Mouse (Mus musculus) T-helper 2 cell (primary cell): ENCODE measurements at regions not wholly inside any gene's neighbourhood (a gene's known extent, or its start where the extent isn't known, plus 50 kb on each side); places are given as distances from the start of the nearest gene placed in this dataset.

Source experiments
- in situ Hi-C: fragments of 300-600 bp; cut with MboI, MseI; formaldehyde crosslinking; loops from one replicate; pipeline ENCODE4 v1.15.1; 2025; ENCODE audit warnings: high pct_unique_total_duplicates

DNA sequence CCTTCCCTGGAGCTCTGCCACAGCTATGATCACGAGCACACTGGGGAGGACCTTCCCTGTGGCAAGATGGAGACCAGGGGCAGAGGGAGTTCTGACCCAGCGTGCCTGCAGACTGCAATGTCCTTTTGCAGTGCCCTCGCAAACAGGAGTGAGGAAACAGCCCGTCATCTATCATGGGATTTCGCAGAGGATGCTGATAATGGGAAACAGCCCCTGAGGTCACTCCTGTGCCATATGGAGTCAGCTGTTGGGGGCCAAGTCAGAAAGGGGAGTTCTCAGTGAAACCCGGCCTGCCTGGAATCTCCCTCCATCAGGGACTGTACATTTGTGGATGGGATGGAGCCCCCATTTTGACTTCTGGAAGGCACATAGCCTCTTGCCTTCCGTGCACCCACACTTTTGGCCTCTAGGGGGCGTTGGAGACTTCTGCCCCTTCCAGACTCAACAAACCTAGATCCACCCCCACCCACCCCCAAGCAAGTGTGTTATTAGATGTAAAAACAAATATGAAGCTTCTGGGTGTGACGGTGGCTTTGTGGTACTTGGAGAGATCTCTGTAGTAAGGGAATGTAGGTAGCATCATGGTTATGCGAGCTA is 98.1 kb downstream of the Kdr start:
- in situ Hi-C loops, result loop anchor here (10.0 kb wide), 1 partner anchor 235 kb away; no protein-coding TSS in a partner anchor

DNA sequence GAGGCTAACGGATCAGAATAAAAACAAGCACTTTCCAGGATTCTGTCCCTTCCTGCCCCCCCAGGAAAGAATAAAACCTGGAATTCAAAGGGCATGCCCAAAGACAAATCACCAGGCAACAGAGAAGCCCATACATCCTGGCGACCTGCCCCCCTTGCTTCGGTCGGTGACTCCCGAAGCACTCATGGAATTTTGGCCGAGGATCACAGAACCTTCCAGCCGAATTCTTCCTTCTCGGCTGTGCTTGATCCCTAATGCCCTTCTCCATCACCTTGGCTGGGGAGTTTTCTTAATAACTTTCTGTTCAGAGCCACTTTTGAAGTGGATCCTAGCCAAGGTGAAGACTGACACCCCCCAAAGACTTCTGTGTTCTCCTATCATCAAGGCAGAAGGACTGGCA is 99.9 kb downstream of the Kdr start:
- in situ Hi-C loops, result no loop called here

DNA sequence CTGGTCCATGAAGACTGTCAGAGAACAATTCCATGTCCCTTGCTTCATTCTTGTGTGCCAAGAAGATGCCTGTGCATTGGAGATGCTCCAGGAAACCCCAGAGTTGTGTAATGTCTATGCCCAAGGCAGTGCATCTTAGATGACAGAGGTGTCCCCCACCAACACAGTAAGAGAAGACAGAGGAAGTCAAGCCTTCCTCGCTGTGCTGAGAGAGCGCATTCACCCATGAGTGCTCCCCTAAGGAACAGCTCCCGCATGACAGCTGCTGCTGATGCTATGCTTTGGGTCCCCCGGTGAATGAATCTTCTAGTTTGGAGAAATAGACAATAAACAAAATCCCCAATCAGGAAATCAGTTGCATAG is 100.7 kb downstream of the Kdr start:
- in situ Hi-C loops, result no loop called here

DNA sequence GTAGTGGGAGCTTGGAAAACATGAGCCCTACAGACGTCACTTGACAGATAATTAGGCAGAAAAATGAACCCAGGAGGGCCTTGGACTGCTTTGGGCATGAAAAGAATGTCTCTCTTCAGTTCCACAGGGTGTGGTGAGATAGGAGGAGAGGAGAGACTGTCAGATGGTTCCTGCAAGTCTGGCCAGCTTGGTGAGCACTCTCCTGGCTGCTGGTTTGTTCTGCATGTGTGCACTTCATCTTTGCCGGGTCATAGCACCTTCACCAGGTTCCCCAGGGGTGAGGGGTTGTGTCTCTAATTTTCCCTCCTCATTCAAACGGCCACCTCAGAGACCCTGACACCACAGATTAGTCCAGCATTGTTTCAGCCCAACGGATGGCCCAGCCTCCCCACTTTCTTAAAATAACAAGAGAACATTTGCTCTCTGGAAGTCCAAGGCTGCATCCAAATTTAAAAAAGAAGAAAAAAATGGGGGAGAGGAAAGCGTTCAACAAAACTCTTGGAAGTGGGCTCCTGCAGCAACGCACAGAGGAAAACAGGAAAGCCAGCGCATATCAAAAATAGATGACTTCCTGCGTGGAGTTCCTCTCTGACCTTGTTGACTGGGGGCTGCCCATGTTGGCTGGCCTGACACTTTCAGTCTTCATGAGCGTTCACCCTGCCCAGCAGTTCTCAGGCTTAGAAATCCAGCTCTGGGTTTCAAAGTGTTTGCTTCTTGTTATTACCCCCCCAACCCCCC is 101.2 kb downstream of the Kdr start:
- in situ Hi-C loops, result no loop called here

DNA sequence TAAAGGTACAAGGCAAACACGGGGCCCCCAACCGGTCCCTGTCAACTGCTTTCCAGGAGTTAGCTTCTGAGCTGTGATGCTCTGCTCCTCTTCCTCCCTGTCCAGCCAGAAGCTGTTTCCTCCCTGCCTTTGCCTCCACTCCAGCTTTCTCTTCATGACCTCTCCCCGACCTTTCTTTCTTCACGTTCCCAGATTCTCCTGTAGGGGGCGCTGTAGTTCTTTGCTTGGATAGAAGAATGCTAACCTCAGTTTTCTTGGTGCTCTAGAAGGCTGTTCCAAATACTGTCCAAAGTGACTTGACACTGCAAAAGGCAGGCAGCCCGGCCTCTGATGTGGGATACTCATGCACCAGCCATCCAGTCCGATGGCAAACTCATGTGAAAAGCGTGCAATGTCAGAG is 107.1 kb downstream of the Kdr start:
- in situ Hi-C loops, result no loop called here

DNA sequence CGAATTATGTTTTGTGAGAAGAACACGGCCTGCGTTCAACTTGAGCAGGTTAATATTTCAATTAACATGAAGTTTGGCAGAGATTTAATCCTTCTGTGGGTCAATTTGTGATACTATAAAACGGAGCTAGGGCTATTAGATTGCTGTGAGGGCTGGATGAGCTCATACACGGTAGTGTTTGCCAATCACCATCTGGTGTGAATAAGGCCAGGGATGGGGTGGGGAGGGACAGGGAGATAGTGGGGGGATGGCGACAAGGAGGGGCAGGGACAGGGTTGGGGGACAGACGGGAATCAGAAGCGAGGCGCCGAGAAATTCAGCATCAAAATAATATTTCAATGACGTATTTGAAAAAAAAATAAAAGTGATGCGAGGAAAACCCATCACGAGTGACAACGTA is 107.6 kb downstream of the Kdr start:
- in situ Hi-C loops, result no loop called here

DNA sequence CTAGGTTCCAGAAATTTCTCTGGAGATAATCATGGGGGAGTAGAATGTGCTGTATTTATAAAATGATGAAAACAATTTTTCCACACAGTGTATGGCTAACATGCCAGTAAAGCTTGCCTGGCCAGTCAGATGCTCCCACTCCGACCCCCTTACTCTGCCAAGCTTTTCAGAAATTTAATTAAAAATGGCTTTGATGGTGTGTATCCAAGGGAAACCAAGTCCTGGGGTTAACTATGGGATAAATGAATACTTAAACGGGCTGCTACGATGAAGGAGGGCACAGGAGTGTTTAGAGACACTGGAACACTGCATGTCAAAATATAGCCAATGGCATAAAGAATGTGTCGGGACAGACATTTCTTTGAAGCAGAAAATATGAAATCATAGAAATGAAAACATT is 108.7 kb downstream of the Kdr start:
- in situ Hi-C loops, result no loop called here

DNA sequence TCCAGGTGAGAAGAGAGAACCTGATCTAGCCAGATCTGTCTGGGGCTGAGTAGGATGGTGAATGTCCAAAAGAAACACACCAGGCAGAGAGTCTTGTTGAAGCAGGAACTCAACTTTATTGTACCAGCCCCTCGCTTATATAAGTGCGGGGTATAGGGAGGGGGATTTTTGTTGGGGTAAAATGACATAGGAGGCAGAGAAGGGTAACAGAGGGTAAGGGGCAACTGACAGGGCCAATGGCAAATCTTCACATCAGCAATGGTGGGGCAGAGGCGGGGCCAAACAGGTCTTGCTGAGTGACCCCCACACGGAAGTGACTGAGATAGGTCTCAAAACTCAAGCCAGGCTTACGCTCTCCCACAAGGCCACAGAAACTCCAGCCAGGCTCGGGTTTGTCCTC is 113.2 kb downstream of the Kdr start:
- in situ Hi-C loops, result no loop called here

DNA sequence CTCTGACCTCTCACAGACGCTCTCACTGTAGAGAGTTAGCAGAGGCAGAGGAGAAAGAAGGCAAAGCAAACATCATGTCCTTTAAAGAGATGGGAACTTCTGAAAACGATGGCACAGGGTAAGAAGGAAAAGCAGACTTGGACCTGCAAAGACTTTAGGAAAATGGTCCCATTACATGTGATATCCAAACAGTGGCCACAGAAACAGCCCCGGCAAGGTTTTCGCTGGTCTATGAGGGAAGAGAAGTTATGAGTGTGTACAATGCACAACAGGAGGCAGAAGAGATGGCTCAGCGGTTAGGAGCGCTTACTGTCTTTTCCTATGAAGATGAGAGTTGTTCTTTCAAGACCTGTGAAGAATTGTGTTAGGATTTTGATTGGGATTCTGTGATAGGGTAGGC is 114.9 kb downstream of the Kdr start:
- in situ Hi-C loops, result no loop called here

DNA sequence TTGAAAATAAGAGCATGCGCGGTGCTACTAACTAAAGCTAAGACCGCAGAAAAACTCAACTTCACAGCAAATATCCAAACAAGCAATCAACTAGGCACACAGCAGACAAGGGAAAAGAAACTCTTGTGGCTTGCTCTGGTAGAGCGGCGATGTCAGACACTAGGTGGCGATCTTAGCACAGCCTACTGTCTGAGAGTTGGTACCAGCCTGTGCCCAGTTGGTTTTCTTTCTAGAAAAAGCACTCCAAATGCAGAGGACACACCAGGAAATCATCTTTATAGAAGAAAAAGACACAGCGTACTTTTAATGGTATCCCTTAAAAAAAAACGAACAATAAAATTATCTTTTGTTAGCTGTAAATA is 115.6 kb downstream of the Kdr start:
- in situ Hi-C loops, result no loop called here

DNA sequence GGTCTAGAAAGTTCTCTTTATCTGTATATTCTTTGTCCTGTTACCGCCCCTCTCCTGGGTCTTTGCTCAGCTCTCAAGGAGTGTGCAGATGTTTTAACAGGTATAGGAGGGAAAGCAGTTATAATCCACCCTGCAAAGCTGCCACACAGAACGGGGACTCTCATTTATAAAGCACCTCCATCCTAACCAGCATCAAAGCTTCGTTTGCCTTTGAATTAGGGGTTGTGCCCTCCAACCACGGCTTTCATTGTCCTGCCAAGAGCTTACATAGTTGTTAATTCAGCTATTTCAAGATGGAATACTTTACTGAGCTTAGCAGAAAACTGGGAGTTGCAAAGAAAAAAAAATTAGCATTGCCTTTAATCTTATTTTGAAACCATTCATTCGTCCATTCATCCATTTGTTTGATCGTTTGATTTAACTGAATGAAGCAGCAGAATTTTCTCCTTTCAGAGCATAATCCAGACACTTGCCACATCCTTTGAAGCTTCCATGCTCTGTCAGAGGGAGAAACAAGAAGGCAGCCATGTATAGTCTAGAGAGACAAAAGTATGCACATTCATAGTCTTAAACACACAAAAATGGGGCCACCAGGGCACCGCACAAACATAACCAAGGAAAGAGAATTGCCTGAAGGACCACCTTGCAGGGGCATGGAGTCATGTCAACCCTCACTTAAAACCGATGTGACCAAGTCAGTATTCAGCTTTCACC is 116.2 kb downstream of the Kdr start:
- in situ Hi-C loops, result no loop called here

DNA sequence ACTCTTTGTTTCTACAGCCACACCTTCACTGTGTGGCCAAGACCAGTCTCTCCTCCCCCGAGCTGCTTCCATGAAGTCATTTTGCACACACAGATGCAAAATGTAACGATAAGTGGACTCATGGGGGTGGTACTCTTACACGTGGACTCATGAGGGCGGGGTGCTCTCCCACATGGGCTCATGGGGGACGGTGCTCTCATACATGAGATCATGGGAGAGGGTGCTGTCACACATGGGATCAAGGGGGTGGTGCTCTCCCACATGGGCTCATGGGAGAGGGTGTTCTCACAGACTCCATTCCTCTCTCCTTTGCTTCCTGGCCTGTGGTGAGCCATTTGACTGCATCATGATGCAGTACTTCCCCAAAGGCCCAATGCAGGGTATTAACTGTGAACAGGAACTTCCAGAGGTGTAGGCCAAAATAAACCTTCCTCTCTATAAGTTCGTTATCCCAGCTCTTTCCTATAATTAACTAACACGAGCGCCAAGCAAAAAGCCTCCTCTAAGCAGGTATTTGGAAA is 118.9 kb downstream of the Kdr start:
- in situ Hi-C loops, result loop anchor here (10.0 kb wide), 1 partner anchor 565 kb away; no protein-coding TSS in a partner anchor

DNA sequence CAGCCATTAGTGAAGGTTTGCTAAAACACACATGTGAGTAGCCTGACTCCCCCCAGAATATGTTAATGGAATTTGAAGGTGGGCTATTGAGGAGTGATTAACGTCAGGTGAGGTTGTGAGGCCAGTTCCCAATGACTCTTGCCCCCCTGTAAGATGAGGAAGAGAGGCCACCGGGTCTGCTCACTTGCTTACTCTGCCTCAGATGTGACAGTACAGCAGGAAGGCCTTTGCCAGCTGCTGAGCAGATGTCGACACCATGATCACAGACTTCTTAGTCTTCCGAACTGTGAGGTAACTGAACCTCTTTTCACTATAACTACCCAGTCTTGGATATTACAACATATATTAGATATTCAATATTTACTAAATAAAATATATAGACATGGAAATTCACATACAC is 127.4 kb downstream of the Kdr start:
- in situ Hi-C loops, result loop anchor here (10.0 kb wide), 1 partner anchor 556 kb away; no protein-coding TSS in a partner anchor

DNA sequence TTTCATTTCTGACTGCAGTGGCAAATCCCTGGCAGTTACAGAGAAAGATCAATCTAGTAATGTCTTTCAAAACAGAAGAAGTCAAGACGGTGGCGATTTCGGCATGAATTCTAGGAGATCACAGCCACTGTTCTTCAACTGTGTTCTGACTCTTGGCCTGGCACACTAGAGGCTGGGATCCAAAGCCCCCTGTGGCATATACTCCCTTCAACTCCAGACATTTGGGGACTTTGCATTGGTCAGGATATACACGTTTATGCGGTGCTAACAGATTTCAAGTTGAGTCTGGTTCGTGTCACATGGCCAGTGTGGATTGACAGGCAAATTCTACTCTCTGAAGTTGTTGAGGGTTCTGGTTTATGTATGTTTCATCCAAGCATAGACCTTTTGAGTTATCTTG is 130.3 kb downstream of the Kdr start:
- in situ Hi-C loops, result no loop called here

DNA sequence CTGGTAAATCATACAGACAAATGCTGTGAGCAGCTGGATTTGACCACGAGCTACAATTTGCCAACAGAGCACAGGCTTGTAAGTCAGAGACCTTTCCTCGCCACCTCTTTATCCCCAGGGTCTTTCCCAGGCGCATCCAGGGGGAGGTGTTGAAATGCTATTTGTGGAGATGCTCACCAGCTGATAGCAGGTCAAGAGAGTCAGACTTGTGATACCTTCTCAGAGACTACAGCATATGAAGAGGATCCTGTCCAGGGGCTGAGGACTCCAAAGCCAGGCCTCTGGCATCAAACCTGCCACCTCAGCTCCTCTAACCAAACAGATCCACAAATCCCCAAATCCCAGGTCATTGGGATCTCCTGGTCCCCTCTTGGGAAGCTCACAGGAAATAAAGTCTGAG is 130.9 kb downstream of the Kdr start:
- in situ Hi-C loops, result no loop called here

DNA sequence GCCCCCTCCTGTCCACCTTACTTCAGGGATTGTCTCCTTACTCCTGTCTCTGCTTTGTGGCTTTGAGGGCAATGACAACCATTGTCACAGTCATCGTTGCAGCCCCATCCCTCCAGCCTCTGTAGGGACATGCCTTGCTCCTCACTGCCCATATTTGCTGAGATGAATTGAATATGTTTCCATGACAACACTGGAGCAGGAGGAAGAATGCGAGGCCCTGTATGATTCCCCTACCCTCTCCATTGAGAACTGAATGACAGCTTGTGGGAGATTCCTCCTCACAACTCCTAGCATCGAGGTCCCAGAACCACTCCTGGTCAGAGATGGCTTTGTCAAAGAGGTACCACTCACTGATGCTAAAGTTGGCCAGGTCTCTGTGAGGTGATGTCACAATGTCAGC is 132.2 kb downstream of the Kdr start:
- in situ Hi-C loops, result no loop called here

DNA sequence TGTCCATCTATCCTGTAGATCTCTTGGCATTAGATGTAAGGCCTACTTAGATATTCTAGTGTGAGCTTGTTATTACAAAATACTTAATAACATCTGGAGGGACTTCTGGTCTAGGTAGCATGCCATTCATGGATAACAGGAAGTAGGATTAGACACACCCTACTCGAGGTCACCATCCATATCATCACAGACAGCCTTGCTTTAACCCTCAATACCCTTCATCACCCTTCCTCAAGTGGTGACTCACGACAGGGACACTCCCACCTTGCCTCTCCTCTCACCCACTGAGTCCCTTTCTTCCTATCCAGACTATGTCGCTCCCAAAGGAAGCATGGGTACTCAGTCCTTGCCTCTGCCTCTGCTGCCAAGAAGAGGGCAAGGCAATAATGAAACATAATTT is 134.5 kb downstream of the Kdr start:
- in situ Hi-C loops, result no loop called here

DNA sequence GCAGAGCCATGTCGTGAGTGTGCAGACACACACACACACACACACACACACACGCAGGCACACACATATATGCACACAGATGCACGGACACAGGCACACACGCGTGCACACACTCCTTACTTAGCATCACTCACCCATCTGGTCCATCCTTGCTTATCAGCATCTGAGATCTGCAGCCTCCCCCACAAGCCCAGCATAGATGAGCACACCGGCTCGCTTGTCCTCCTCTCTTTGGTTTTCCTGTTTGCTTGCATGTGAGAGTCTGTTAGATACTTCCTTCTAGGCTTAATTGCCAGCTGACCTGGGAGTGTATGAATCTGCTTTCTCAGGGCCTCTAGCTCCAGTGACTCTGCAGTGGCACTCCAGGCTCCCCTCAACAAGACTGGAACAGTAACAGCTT is 137.8 kb downstream of the Kdr start:
- in situ Hi-C loops, result no loop called here

DNA sequence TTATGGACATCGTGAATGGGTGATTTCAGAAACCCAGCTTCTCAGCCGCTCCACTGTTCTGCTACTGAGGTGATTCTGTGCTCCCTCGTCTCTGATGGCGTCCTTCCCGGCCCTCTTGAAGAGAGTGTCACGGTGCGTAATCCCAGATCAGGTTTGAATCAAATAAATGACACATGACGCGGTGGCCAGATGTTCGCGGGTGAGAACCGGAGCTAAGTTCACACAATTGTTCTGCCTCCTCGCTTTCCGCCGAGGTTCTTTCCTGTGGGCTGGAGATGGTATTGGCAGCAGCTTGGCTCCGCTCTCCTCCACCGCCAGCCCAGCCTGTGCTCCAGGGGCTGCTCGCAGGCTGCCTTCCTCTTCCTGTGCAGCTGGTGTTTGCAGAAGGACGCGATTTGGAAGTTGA is 142.7 kb downstream of the Kdr start:
- in situ Hi-C loops, result no loop called here

DNA sequence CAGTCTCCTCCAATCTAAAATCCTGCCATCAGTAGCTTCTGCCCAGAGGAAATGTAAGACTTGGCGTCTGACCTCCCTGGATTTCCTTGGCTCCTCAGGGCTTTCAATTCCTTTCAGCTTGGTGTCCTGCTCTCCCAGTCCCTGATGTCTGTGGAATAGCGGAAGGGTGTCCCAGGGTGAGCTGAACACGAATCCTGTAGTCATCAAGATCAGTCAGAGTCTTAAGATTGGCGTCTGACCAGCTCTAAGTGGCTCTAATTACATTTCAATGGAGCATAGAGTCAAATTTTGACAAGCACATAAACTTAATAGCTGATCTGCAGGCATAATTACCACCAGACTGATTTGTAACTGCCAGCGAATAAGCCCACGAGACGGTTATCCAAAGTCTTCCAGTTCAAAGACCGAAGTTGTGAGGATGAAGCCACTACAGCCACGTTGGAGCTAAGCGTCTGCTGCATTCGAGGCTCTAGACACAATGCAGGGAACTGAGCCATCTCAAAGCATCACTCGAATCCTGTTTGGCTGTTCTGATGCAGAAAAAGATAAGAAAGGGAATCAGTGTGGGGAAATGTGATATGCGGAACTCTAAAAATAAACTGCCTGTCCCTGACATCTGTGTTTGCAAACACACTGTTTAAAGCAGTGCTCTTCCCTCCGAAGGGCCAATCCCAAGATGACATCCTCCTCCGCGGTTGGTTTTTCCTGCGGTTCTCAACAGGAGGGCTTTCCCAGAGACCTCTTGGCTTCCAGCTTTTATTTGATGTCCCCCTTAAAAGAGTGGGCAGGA is 143.3 kb downstream of the Kdr start:
- in situ Hi-C loops, result no loop called here

DNA sequence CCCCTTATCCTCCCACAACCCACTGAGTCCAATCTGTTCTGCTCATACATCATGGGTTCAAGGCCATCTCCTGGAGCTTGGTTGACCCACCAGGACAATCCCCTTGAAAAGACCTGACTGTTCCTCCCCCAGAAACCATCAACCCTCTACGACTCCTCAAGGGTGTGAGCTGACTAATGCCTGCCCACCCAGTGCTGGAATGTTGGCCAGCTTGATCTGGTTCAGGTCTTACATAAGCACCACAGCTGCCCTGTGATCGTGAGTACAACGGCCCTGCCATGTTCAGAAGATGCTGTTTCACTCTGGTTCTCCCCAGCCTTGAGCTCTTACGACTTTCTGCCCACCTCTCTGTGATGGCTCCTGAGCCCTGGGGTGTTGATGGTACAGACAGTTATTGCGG is 145.9 kb downstream of the Kdr start:
- in situ Hi-C loops, result no loop called here
